Mouse (Mus musculus) lung, postnatal 10 days (tissue): ENCODE measurements around the gene Nab1.

Experiments
- DNase-seq: peaks from one replicate; pipeline ENCODE4 v3.0.0; 2021

The Nab1 gene

GRCm38 (mm10) chr1:52470811-52471489, 29.5 kb downstream of the Nab1 start:
- no peak for DNase-seq

- DNase-seq: no peak
Measured at GRCm38 (mm10) chr1:52470326-52470725, 30.2 kb downstream of the Nab1 start.

- DNase-seq: no peak
Measured at GRCm38 (mm10) chr1:52466518-52467120, 33.9 kb downstream of the Nab1 start.

GRCm38 (mm10) chr1:52465830-52466229, 34.6 kb downstream of the Nab1 start:
- no peak for DNase-seq

- DNase-seq: no peak
Measured at GRCm38 (mm10) chr1:52465264-52465663, 35.2 kb downstream of the Nab1 start.

GRCm38 (mm10) chr1:52463305-52463704, 37.2 kb downstream of the Nab1 start:
- no peak for DNase-seq

- no peak for DNase-seq
Measured at GRCm38 (mm10) chr1:52456571-52456970, 43.9 kb downstream of the Nab1 start.

GRCm38 (mm10) chr1:52454509-52455001, 45.9 kb downstream of the Nab1 start:
- DNase-seq: peak; percentile 8

GRCm38 (mm10) chr1:52451360-52451759, 49.1 kb downstream of the Nab1 start:
- no peak for DNase-seq

- DNase-seq: no peak
Measured at GRCm38 (mm10) chr1:52435856-52436255, 64.6 kb downstream of the Nab1 start.

- DNase-seq: no peak
Measured at GRCm38 (mm10) chr1:52434085-52434484, 66.4 kb downstream of the Nab1 start.

- DNase-seq: no peak
Measured at GRCm38 (mm10) chr1:52431806-52432205, 68.7 kb downstream of the Nab1 start.

GRCm38 (mm10) chr1:52430606-52431005, 69.9 kb downstream of the Nab1 start:
- no peak for DNase-seq

GRCm38 (mm10) chr1:52430116-52430515, 70.4 kb downstream of the Nab1 start:
- DNase-seq: no peak

GRCm38 (mm10) chr1:52427841-52428464, 72.5 kb downstream of the Nab1 start:
- DNase-seq: peak; percentile 8

GRCm38 (mm10) chr1:52423846-52424245, 76.6 kb downstream of the Nab1 start:
- DNase-seq: no peak

- no peak for DNase-seq
Measured at GRCm38 (mm10) chr1:52423057-52423456, 77.4 kb downstream of the Nab1 start.

- peak; percentile 25 for DNase-seq
Measured at GRCm38 (mm10) chr1:52422137-52422536, 78.3 kb downstream of the Nab1 start.

GRCm38 (mm10) chr1:52421623-52422022, 78.9 kb downstream of the Nab1 start:
- DNase-seq: peak; percentile 3

- no peak for DNase-seq
Measured at GRCm38 (mm10) chr1:52419088-52419819, 81.2 kb downstream of the Nab1 start.
